Mouse (Mus musculus) T-cell, adult 66 days (primary cell): ENCODE data around the gene Cwc15. TPM values are rescaled to one million over a fixed set of nuclear protein-coding genes. Genes with fewer than 3 reads are reported as not detected.

Source experiments
- total RNA-seq, 2 experiments: library from RNA; stranded (reverse); gene quantifications; 3 replicates in 1 of 2; 4 replicates in 1 of 2; pipeline ENCODE4 v1.2.4; 2023

Cwc15 gene
- 100 to 1,000 TPM; 108 to 115 TPM for total RNA-seq

DNA sequence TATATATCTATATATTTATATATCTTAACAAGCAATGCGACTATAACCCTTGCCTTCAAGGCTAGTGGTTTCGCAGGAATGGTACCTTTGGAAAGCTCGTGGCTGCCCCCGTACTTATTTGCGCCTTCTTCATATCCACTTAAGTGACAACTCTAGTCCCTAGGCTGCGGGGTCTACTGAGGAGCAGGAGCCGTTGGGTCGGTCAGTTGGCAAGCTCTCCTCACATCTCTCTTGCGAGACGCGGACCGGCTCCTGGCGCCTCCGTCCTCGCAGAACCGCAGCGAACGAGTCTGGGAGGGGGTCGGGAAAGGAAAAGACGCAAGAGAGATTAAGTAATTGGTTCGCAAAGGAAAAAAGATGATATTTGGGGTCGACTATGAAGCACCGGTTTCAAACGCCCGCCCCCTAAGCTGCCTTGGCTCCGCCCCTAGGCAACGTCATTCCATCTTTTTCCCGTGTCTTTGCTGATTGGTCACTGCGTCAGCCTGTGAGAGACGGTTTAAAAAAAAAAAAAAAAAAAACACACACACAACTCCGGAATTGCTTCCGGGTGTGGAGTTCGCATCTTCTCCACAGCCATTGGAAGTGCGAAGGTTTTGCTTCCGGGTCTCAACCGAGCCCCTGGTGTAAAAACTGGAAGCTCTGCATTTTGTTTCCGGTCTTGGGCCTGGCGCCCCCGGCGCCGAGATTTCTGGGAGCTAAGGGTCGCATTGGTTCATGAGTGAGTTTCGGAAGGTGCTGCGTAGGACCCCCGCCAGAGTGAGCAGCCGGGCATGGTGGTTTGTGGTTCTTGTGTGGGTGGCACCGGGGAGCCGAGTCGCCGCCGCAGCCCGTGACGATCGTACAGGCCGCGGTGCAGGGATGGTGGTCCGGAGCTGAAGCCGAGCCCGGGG is at the start of gene Cwc15, which contains the start of gene Kdm4d:
Gene Cwc15, plus strand, starts transcription at position 595 of the 893 bp plus-strand sequence.
Gene Kdm4d, minus strand, starts transcription at position 460 of the 893 bp plus-strand sequence.

Other genes starting within 250 kb of the Cwc15 start
- 100 to 1,000 TPM; 164 to 177 TPM for gene Sesn3, start 225.6 kb upstream of the Cwc15 start, total RNA-seq
- gene Endod1, start 119.1 kb upstream of the Cwc15 start, total RNA-seq, result 10 to 100 TPM; 10.2 to 13.9 TPM
- gene Kdm4d, start 135 bp upstream of the Cwc15 start, total RNA-seq, result 1 to 10 TPM; 1.3 to 1.7 TPM
- not detected for gene Amotl1, start 144.4 kb downstream of the Cwc15 start, total RNA-seq
- gene Piwil4, start 240.1 kb downstream of the Cwc15 start, total RNA-seq, result not detected